Mouse (Mus musculus) myocyte (in vitro differentiated cells): ENCODE results near the gene Fgf18. TPM values are rescaled to one million over a fixed set of nuclear protein-coding genes. Genes with fewer than 3 reads are reported as not detected.

ENCODE experiments used
- H3K27me3 ChIP-seq: one replicate; pipeline ENCODE4 v1.6.1; 2011; ENCODE audit not compliant: control insufficient read depth, insufficient read depth, insufficient read length
- H3K36me3 ChIP-seq: one replicate; pipeline ENCODE4 v1.6.1; 2011; ENCODE audit not compliant: control insufficient read depth, insufficient read depth
- H3K4me2 ChIP-seq: one replicate; pipeline ENCODE4 v1.6.1; 2011; ENCODE audit warnings: low read depth, control low read depth
- H3K4me3 ChIP-seq: one replicate; pipeline ENCODE4 v1.5.1; 2011; ENCODE audit warnings: mild to moderate bottlenecking, control low read depth, moderate library complexity
- H3K79me2 ChIP-seq: one replicate; pipeline ENCODE4 v1.6.1; 2011; ENCODE audit not compliant: control insufficient read depth, insufficient read depth
- H3ac ChIP-seq: one replicate; pipeline ENCODE4 v1.6.1; 2011; ENCODE audit not compliant: control insufficient read depth, insufficient read length
- CEBPB ChIP-seq: IDR thresholded peaks from 2 replicates; pipeline ENCODE4 v1.6.1; 2011; ENCODE audit warnings: mild to moderate bottlenecking, moderate library complexity; ENCODE audit not compliant: poor library complexity, insufficient read depth, severe bottlenecking
- E2F4 ChIP-seq: IDR thresholded peaks from one replicate; pipeline ENCODE4 v1.6.1; 2011; ENCODE audit warnings: mild to moderate bottlenecking, control low read depth, moderate library complexity; ENCODE audit not compliant: insufficient read depth
- MAX ChIP-seq: IDR thresholded peaks from one replicate; pipeline ENCODE4 v1.6.1; 2011; ENCODE audit warnings: low read depth, mild to moderate bottlenecking, control low read depth
- MYOD1 ChIP-seq, 3 experiments: IDR thresholded peaks; one replicate each; pipeline ENCODE4 v1.6.1; 2011; ENCODE audit warnings: control low read depth in 2 of 3, low read depth in 2 of 3, mild to moderate bottlenecking in 2 of 3, moderate library complexity in 1 of 3; ENCODE audit not compliant: insufficient read length in 2 of 3, control insufficient read depth in 1 of 3
- MYOG ChIP-seq, 3 experiments: IDR thresholded peaks; one replicate each; pipeline ENCODE4 v1.6.1; 2011; ENCODE audit warnings: control low read depth in 2 of 3, low read depth in 2 of 3, mild to moderate bottlenecking in 2 of 3; ENCODE audit not compliant: insufficient read length in 2 of 3, control insufficient read depth in 1 of 3, insufficient read depth in 1 of 3
- POLR2A ChIP-seq: IDR thresholded peaks from one replicate; pipeline ENCODE4 v1.6.1; 2011; ENCODE audit warnings: low read depth, mild to moderate bottlenecking, control low read depth, moderate library complexity; ENCODE audit not compliant: insufficient read length
- POLR2AphosphoS2 ChIP-seq: IDR thresholded peaks from one replicate; pipeline ENCODE4 v1.6.1; 2011; ENCODE audit warnings: low read depth, control low read depth; ENCODE audit not compliant: insufficient read length
- REST ChIP-seq: IDR thresholded peaks from one replicate; pipeline ENCODE4 v1.6.1; 2011; ENCODE audit warnings: mild to moderate bottlenecking, control low read depth, moderate library complexity; ENCODE audit not compliant: insufficient read depth, insufficient read length
- SRF ChIP-seq: IDR thresholded peaks from one replicate; pipeline ENCODE4 v1.6.1; 2011; ENCODE audit warnings: low read depth; ENCODE audit not compliant: control insufficient read depth, insufficient read length
- TCF12 ChIP-seq: IDR thresholded peaks from one replicate; pipeline ENCODE4 v1.6.1; 2011; ENCODE audit warnings: mild to moderate bottlenecking, control low read depth; ENCODE audit not compliant: poor library complexity, insufficient read depth, severe bottlenecking
- TCF3 ChIP-seq: IDR thresholded peaks from one replicate; pipeline ENCODE4 v1.6.1; 2011; ENCODE audit warnings: low read depth, control low read depth; ENCODE audit not compliant: insufficient read length
- USF1 ChIP-seq: IDR thresholded peaks from one replicate; pipeline ENCODE4 v1.6.1; 2011; ENCODE audit warnings: low read depth, mild to moderate bottlenecking, control low read depth, moderate library complexity
- polyA plus RNA-seq: library from polyadenylated mRNA; unstranded; fragments of >200 nt; fragmentation: generic; extraction: Trizol; gene quantifications from one replicate; pipeline ENCODE4 v1.2.1, GENCODE M21; 2012; ENCODE audit warnings: missing spikeins

Fgf18 gene
- polyA plus RNA-seq, 1 experiment, result 0.07 TPM

DNA sequence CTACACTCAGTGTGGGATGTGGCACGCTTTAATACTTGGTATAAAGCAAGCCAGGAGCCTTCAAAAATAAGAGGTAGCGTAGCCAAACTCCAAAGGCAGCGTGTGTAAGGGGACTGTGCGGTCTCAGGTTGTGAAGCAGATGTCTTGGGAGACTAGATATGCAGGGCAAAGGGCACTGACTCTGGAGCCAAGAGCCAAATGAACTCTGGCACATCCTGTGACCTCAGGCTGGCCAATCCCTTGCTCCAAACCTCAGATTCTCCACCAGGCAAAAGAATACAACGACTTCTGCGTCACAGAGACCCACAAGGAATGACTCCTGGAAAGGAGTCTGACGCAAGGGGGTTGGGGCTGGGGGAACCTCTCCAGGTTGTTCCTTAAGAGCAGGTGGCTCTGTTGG is 28.1 kb downstream of the Fgf18 start:
- H3K4me2 ChIP-seq, result no peak overlapping the region
- TF ChIP-seq MYOG (IDR thresholded peaks at IDR 0.05; ENCODE audit: control insufficient read depth in 1 of 3, insufficient read depth in 1 of 3, insufficient read length in 2 of 3, low read depth in 2 of 3) (no peak), MAX (no peak), MYOD1 (IDR thresholded peaks at IDR 0.05; ENCODE audit: control insufficient read depth in 1 of 3, insufficient read length in 2 of 3, low read depth in 2 of 3) (no peak), CEBPB (no peak), POLR2A (no peak), SRF (no peak), REST (no peak), POLR2AphosphoS2 (no peak)

DNA sequence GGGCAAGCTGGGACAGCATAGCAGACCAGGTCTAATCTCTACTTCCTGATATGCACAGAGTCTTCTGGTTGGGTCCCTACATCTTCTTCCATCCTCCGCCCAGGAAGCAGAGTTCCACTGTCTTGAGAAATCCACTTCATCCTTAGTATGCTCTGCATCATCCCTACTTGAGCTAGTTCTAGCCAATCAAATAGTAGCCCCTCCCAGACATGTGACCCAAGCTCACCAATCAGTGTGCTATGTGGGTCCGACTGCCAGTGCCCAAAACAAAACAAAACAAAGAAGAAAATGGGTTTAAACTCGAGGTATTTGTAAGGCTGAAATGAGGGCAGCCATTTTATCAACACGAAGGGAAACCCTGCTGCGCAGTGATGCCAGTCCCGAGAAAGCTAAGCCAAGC is 28.7 kb downstream of the Fgf18 start:
- Histone ChIP-seq H3K4me3 (no peak overlapping the region), H3K27me3 (peaks cover 9% of the 10 kb centered on the region), H3ac (no peak overlapping the region), H3K36me3 (no peaks in the 10 kb centered on the region), H3K79me2 (no peaks in the 10 kb centered on the region), H3K4me2 (no peak overlapping the region)
- TF ChIP-seq E2F4 (no peak), MYOG (IDR thresholded peaks at IDR 0.05; ENCODE audit: control insufficient read depth in 1 of 3, insufficient read depth in 1 of 3, insufficient read length in 2 of 3, low read depth in 2 of 3) (no peak), TCF3 (no peak), USF1 (no peak), SRF (no peak), POLR2AphosphoS2 (no peak), CEBPB (no peak), POLR2A (no peak), MAX (no peak), REST (no peak), MYOD1 (IDR thresholded peaks at IDR 0.05; ENCODE audit: control insufficient read depth in 1 of 3, insufficient read length in 2 of 3, low read depth in 2 of 3) (no peak), TCF12 (no peak)

More for the DNA sequence above, 28.1 kb downstream of the Fgf18 start:
- Histone ChIP-seq H3K79me2 (no peaks in the 10 kb centered on the region), H3K36me3 (no peaks in the 10 kb centered on the region), H3ac (no peak overlapping the region), H3K27me3 (peaks cover 9% of the 10 kb centered on the region), H3K4me3 (no peak overlapping the region)

DNA sequence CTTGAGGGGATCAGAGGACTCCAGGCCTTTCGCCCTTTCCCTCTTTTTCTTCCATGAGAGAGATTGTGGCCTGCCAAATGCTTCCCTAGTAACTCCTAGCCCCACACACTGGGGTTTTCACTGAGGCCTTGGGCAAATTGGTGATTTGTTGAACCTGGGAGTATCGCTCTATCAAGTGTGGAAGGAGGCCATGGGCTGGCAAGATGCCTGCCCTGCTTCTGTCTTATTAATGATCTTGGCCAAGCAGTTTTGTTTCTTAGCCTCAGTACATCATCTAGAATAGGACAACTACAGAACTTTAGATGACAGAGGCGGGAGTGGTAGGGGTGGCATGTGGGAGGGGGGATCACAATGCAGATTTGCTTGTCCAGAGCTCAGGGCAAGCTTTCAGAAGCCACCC is 31.4 kb downstream of the Fgf18 start:
- TF ChIP-seq REST (no peak), POLR2A (no peak), MYOD1 (IDR thresholded peaks at IDR 0.05; ENCODE audit: control insufficient read depth in 1 of 3, insufficient read length in 2 of 3, low read depth in 2 of 3) (no peak), USF1 (no peak), POLR2AphosphoS2 (no peak), MYOG (IDR thresholded peaks at IDR 0.05; ENCODE audit: control insufficient read depth in 1 of 3, insufficient read depth in 1 of 3, insufficient read length in 2 of 3, low read depth in 2 of 3) (no peak), SRF (no peak), MAX (no peak), TCF12 (no peak), TCF3 (no peak), CEBPB (no peak), E2F4 (no peak)
- H3K27me3 ChIP-seq, result peaks cover 20% of the 10 kb centered on the region
- no peak overlapping the region for H3K4me2 ChIP-seq

DNA sequence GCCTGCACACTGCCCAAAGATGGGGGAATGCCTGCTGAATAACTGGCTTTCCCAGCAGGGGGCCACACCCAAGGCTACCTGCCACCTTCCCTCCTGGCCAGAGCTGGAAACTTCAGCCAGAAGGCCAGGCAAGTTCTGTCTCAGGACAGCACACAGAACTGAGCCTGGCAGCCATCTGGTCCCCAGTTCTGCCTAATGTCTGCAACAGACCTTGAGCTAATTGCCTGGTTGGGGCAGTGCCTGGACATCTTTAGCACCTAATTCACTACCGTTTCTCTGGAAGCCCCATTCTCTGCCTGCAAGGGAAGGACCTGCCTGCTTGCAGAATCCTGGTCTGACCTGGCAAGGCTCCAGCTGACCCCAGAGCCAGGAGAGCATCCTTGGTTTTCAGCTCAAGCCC is 34.8 kb downstream of the Fgf18 start:
- no peak overlapping the region for H3ac ChIP-seq
- no peaks in the 10 kb centered on the region for H3K36me3 ChIP-seq
- TF ChIP-seq MAX (no peak), CEBPB (no peak), TCF3 (no peak), MYOG (IDR thresholded peaks at IDR 0.05; ENCODE audit: control insufficient read depth in 1 of 3, insufficient read depth in 1 of 3, insufficient read length in 2 of 3, low read depth in 2 of 3) (no peak)
- H3K27me3 ChIP-seq, result peaks cover 26% of the 10 kb centered on the region
- H3K79me2 ChIP-seq, result no peaks in the 10 kb centered on the region
- H3K4me3 ChIP-seq, result no peak overlapping the region
- no peak overlapping the region for H3K4me2 ChIP-seq

More for the DNA sequence above, 31.4 kb downstream of the Fgf18 start:
- no peak overlapping the region for H3ac ChIP-seq
- H3K4me3 ChIP-seq, result no peak overlapping the region
- no peaks in the 10 kb centered on the region for H3K36me3 ChIP-seq
- H3K79me2 ChIP-seq, result no peaks in the 10 kb centered on the region

DNA sequence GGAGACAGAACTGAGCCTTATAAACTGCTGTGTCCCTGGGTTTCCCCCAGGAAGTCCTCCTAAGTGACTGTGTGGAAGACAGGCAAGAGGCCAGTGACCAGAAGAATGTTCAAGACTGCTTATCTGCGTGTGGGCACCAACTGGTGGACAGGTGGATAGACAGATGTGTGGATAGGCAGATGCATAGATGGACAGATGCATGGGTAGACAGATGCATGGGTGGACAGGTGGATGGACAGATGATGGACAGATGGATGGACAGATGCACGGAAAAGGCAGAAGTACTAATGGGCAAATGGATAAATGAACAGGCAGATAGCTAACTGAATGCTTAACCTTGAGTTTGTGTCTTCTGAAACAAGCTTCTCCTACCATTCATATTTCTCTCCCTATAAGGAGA is 37.1 kb downstream of the Fgf18 start:
- no peaks in the 10 kb centered on the region for H3K79me2 ChIP-seq
- H3K4me2 ChIP-seq, result no peak overlapping the region
- H3K27me3 ChIP-seq, result peaks cover 26% of the 10 kb centered on the region
- H3K4me3 ChIP-seq, result no peak overlapping the region
- H3ac ChIP-seq, result no peak overlapping the region
- H3K36me3 ChIP-seq, result no peaks in the 10 kb centered on the region
- TF ChIP-seq MYOD1 (IDR thresholded peaks at IDR 0.05; ENCODE audit: control insufficient read depth in 1 of 3, insufficient read length in 2 of 3, low read depth in 2 of 3), result peak in 2 of 3 experiments; percentile 78 to 92
- peak; percentile 22 for TF ChIP-seq TCF12
- TF ChIP-seq MYOG (IDR thresholded peaks at IDR 0.05; ENCODE audit: control insufficient read depth in 1 of 3, insufficient read depth in 1 of 3, insufficient read length in 2 of 3, low read depth in 2 of 3), result peak in 2 of 3 experiments; percentile 64 to 77
- TF ChIP-seq TCF3, result peak; percentile 62
- TF ChIP-seq POLR2A, result no peak
